Mouse (Mus musculus): ENCODE data around the gene Arl9.
"Not testable (repeated sequence)": the region's sequence is repeated elsewhere in the genome, so short reads cannot be mapped to it uniquely, and the experiment has no call there.

Gene Arl9

DNA sequence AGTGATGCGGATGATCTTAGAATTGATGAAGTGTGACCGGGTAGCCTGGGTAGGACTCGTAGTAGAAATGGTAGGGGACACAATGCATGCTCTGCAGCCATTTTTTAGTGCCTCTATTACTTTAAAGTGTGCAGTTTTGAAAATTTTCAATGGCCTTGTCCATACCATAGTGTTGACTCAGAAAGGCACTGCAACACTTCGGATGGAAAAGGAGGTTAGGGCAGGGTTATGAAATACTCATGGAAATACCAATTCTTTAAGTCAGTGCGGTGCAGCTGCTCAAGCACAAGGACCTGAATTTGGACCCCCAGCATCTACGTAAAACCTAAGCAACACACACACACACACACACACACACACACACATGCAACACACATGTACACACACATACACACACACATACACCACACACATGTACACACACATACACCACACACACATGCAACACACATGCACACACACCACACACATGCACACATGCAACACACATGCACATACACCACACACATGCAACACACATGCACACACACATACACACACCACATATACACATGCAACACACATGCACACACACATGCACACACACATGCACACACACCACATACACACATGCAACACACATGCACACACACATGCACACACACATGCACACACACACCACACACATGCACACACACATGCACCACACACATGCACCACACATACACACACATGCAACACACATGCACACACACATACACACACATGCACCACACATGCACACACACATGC is at the start of gene Arl9:
Gene Arl9, plus strand, starts transcription at position 5 of the 771 bp plus-strand sequence.
- no peak for DNase-seq

GRCm38 (mm10) chr5:76954271-76954900 is 49.5 kb upstream of the Arl9 start:
- DNase-seq: no peak

DNA sequence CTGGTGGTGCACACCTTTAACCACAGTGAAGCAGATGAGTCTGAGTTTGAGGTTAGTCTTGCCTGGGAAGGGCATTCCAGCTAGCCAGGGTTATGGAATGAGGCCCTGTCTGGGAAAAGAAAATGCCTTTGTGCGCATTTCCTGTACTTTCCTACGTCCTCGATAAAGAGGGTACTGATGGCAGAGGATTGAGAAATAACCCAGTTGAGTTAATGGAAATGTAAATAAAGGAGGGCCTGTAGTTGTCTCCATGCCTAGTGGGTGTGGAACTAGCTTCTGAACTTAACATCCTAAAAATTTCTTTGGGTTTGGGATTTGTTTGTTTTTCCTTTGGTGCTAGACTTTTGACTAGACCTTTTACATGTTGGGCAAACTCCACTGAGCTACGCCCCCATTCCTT is 48.4 kb upstream of the Arl9 start:
- no peak for DNase-seq

DNA sequence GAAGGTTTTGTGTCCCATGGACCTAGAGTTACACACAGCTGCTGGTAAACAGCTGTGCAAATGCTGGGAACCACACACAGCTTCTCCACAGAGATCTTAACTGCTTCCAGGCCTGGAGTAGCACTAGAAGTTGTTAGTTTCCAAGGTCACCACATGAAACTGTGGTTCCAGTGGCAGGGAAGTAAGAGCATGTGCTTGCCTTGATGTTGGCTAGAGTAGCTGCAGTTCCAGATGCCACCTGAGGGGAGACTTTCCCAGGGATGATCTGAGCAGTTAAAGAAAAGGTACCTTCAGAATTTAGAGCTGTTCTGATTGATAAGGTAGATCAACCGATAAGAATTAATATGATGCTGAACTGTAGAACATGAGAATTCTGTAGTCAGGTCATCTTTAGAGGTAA is 45.9 kb upstream of the Arl9 start:
- DNase-seq: no peak

DNA sequence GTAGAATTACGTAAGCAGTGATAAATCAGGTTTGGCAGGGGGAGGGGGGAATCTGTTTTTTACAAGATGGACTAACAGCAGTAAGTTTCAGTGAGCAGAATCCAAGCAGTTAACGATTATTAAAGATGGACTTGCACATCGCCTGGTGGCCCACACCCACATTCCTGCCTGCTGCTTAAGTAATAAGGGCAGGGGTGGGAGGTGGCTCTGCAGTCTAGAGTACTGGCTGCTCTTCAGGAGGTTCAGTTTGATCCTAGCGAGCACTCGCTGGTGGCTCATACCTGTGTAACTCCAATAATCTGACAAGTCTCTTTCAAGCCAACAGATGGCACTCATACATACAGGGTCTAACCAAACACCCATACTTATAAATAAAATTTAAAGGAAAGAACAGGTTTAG is 44.3 kb upstream of the Arl9 start:
- DNase-seq: no peak

DNA sequence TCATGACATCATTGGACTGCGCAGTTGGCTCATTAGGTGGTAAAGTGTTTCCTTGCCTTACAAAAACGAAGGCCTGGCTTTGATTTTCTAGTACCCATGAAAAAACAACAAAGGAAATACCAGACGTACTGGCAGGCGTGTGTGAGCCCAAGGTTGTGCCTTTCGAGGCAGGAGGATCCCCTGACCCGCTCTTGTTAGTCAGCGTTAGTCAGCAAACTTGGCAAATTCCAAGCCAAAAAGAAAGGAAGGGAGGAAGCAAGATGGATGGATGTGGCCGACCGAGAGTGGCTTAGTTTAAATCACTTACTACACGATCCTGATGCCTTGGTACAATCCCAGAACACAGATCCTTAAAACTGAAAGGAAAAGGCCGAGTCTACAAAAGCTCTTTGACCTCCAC is 41.3 kb upstream of the Arl9 start:
- DNase-seq: no peak

GRCm38 (mm10) chr5:76964651-76965050 is 39.2 kb upstream of the Arl9 start:
- no peak for DNase-seq

DNA sequence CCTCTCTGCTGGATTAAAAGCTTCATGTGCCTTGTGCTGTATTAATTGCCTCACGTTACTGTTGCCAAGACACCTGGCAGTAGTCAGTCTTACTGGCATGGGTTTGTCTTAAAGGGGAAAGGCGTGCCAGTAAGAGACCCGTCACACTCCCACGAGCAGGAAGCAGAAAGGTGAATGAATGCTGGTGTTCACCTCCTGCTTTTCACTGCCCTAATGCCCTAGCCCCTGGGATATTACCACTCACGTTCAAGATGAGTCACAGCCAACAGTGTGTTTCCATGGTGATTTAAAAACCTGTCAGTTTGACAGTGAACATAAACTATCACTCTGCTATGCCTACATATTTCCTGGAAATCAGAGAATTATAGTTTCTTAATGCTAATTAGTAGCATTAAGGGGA is 34.6 kb upstream of the Arl9 start:
- DNase-seq: no peak

DNA sequence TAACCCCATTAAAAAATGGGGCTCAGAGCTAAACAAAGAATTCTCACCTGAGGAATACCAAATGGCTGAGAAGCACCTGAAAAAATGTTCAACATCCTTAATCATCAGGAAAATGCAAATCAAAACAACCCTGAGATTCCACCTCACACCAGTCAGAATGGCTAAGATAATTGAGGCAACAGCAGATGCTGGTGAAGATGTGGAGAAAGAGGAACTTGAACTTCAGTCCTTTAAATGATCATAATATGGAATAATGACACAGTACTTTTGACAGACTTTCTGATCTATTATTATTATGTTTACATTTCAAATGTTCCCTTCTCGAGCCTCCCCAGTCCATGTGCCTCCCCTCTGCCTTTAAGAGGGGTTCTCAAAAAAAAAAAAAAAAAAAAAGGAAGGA is 32.7 kb upstream of the Arl9 start:
- not testable (repeated sequence) for DNase-seq

GRCm38 (mm10) chr5:76973488-76973887 is 30.4 kb upstream of the Arl9 start:
- no peak for DNase-seq

GRCm38 (mm10) chr5:76974207-76974553 is 29.7 kb upstream of the Arl9 start:
- DNase-seq: no peak

DNA sequence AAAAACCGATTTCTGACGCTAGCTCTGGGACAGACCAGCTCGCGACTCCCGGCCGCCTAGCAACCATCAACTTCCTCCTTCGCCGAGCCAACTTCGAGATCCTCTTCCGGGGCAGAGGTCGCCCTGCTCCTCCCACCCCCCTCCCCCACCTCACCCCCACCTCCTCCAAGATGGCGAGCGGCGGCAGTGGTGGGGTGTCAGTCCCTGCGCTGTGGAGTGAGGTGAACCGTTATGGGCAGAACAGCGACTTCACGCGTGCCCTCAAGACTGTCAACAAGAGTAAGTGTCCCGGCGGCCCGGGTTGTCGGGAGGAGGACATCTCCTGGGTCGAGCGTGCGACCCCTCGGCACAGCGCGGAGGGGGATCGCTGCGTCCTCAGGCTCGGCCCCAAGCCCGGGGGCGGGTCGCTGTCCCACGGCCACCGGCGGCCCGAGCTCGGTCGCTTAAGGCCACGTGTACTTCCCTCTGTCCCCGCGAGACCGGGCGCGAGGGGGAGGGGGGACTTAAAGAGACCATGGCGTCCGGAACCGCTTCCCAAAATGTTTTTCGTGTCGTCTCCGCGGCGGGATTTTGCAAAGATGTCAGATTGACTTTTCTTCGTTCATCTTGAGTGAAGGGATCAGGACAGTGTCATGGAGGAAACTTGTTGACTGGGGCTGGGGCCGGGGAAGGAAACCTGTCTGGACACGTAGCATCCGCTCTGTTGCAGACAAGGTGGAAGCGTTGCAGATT is 29.1 kb upstream of the Arl9 start, which contains the start of gene Srp72:
Gene Srp72, plus strand, starts transcription at position 130 of the 732 bp plus-strand sequence.
- peak; percentile 81 for DNase-seq

GRCm38 (mm10) chr5:76975736-76976135 is 28.1 kb upstream of the Arl9 start:
- no peak for DNase-seq

GRCm38 (mm10) chr5:76984015-76984414 is 19.8 kb upstream of the Arl9 start:
- DNase-seq: no peak

- no peak for DNase-seq
Measured at GRCm38 (mm10) chr5:76990789-76991188, 13.1 kb upstream of the Arl9 start.

GRCm38 (mm10) chr5:76993174-76993814 is 10.6 kb upstream of the Arl9 start:
- no peak for DNase-seq

DNA sequence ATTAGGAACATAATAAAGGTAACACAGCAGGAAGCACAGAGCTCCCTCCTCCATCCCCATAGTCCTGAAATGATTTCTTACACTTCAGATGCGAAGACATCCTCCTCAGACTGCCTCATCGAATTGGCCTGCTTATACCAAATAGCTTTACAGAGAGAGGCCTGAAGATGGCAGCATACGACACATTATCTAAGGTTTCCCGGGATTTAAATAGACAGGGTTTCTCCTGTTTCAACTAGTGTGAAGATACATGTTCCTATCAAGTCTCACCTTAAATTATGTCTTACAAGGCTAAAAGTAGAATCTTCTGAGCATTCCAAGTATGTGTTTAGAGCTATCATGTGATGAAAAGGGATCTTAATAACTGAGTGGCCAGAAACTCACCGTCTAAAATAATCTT is 5.4 kb upstream of the Arl9 start:
- no peak for DNase-seq

- no peak for DNase-seq
Measured at GRCm38 (mm10) chr5:77001192-77001591, 2.7 kb upstream of the Arl9 start.

- DNase-seq: no peak
Measured at GRCm38 (mm10) chr5:77010352-77010751, 6.5 kb downstream of the Arl9 start.

GRCm38 (mm10) chr5:77011082-77011481 is 7.2 kb downstream of the Arl9 start:
- no peak for DNase-seq

- DNase-seq: no peak
Measured at GRCm38 (mm10) chr5:77013171-77013570, 9.3 kb downstream of the Arl9 start.

DNA sequence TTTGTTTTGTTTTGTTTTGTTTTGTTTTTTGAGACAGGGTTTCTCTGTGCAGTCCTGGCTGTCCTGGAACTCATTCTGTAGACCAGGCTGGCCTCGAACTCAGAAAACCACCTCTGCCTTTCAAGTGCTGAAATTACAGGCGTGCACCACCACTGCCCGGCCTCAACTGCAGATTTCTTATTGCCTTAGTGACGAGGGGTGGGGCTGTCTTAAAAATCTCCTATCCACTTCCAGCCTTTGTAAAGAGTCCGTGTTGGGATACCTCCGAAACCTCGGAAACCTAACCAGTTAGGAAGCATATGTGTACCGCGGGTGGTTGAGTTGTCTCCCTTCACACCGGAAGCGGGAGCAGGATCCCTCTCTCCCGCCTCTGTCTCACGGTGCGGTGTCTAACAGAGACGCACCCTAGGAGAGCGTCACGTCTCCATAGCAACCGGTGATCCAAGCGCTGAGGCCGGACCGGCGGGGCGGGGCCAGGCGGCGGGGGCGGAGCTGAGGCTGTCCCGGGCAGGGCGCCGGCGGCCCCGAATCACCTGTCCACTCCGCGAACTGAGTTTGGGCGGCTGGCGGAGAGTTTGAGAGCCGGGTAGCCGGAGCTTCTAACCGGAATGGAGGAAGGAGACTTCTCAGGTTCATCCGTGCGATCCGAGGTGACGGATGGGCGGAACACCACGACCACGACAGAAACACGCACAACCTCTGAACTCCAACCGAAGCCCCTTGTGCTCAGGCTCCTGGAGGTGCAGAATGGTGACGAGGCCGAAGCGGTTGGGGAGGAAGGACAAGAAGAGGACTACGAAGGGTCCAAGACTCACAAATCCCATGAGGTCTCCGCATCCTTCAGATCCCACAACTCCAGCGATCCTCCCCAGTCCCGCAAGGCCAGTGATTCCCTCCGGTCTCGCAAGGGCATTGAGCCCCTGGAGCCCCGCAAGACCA is 12.0 kb downstream of the Arl9 start, which contains the start of gene Thegl:
Gene Thegl, plus strand, starts transcription at position 480 of the 939 bp plus-strand sequence.
- peak; percentile 71 for DNase-seq

Measured in right cerebral cortex, postnatal 25 days (tissue).